Mouse (Mus musculus): Measurements from ENCODE around the gene Irak1bp1. TPM values are rescaled to one million over a fixed set of nuclear protein-coding genes. Genes with fewer than 3 reads are reported as not detected.
A peak's percentile ranks its signal among the peaks of the same experiment; 100 is the strongest.

The Irak1bp1 gene
- total and polyA plus RNA-seq, 2 experiments from 2014 or later, result 44.4 to 52.0 TPM

- Histone ChIP-seq H3K4me3 (ENCODE audit: low read depth, low read length) (no peak overlapping the region), H3K4me2 (ENCODE audit: low read depth) (no peak overlapping the region), H3K9me3 (ENCODE audit: low read length) (no peaks in the 10 kb centered on the region), H3K36me3 (ENCODE audit: insufficient read depth) (no peaks in the 10 kb centered on the region), H3K27me3 (ENCODE audit: insufficient read depth, low read length) (no peaks in the 10 kb centered on the region), H3K27ac (ENCODE audit: low read depth, low read length) (no peak overlapping the region), H3K4me1 (ENCODE audit: insufficient read depth) (no peaks in the 10 kb centered on the region), H3K9ac (no peak overlapping the region)
- no peak for TF ChIP-seq CTCF (IDR thresholded peaks at IDR 0.05; ENCODE audit: low read depth)
- DNase-seq, result no peak
- peak; percentile 23 for ATAC-seq
- 34% methylated on average over 3 of the region's 3 CpGs for WGBS
Observed at GRCm38 (mm10) chr9:82854973-82855614, 25.8 kb downstream of the Irak1bp1 start.

DNA sequence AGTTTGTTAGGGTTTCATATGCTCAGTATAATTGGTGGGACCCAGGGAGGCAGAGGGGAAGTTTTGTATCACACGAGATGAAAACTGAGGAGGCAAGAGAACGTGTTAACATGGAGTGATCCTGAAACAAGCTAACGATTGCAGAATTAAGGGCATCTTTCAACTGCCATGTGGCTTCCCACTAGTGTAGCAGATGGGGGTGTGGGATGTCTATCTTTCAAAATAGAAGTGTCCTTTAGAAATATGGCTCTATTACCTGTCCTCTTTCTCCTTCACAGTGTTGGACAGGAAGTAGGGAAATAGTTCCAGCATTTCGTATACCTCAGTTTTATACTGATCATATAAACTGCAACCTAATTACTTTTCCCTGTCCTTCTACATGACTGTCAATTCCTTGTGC lies 26.9 kb downstream of the Irak1bp1 start:
- Histone ChIP-seq H3K27me3 (ENCODE audit: insufficient read depth, low read length) (no peaks in the 10 kb centered on the region), H3K4me1 (ENCODE audit: insufficient read depth) (no peaks in the 10 kb centered on the region), H3K36me3 (ENCODE audit: insufficient read depth) (no peaks in the 10 kb centered on the region), H3K27ac (ENCODE audit: low read depth, low read length) (no peak overlapping the region), H3K4me3 (ENCODE audit: low read depth, low read length) (no peak overlapping the region), H3K9ac (no peak overlapping the region), H3K4me2 (ENCODE audit: low read depth) (no peak overlapping the region), H3K9me3 (ENCODE audit: low read length) (no peaks in the 10 kb centered on the region)
- TF ChIP-seq CTCF (IDR thresholded peaks at IDR 0.05; ENCODE audit: low read depth), result no peak
- DNase-seq (no peak), ATAC-seq (no peak)
- WGBS, result 66% methylated on average over 4 of the region's 4 CpGs

GRCm38 (mm10) chr9:82860805-82861204 lies 31.5 kb downstream of the Irak1bp1 start:
- ATAC-seq (no peak), DNase-seq (no peak)
- no peak for TF ChIP-seq CTCF (IDR thresholded peaks at IDR 0.05; ENCODE audit: low read depth)

GRCm38 (mm10) chr9:82861316-82861715 lies 32.0 kb downstream of the Irak1bp1 start:
- Histone ChIP-seq H3K9me3 (ENCODE audit: low read length) (no peaks in the 10 kb centered on the region), H3K27me3 (ENCODE audit: insufficient read depth, low read length) (no peaks in the 10 kb centered on the region), H3K4me2 (ENCODE audit: low read depth) (no peak overlapping the region), H3K4me3 (ENCODE audit: low read depth, low read length) (no peak overlapping the region), H3K27ac (ENCODE audit: low read depth, low read length) (no peak overlapping the region), H3K36me3 (ENCODE audit: insufficient read depth) (no peaks in the 10 kb centered on the region), H3K9ac (no peak overlapping the region), H3K4me1 (ENCODE audit: insufficient read depth) (no peaks in the 10 kb centered on the region)
- ATAC-seq (no peak), DNase-seq (no peak)
- WGBS, result 76% methylated on average over 4 of the region's 4 CpGs
- TF ChIP-seq CTCF (IDR thresholded peaks at IDR 0.05; ENCODE audit: low read depth), result no peak

More at GRCm38 (mm10) chr9:82860805-82861204, 31.5 kb downstream of the Irak1bp1 start:
- Histone ChIP-seq H3K4me1 (ENCODE audit: insufficient read depth) (no peaks in the 10 kb centered on the region), H3K36me3 (ENCODE audit: insufficient read depth) (no peaks in the 10 kb centered on the region), H3K4me2 (ENCODE audit: low read depth) (no peak overlapping the region), H3K27ac (ENCODE audit: low read depth, low read length) (no peak overlapping the region), H3K9ac (no peak overlapping the region), H3K27me3 (ENCODE audit: insufficient read depth, low read length) (no peaks in the 10 kb centered on the region), H3K9me3 (ENCODE audit: low read length) (no peaks in the 10 kb centered on the region), H3K4me3 (ENCODE audit: low read depth, low read length) (no peak overlapping the region)
- 61% methylated on average over 2 of the region's 2 CpGs for WGBS

- ATAC-seq, result no peak
- no peak overlapping the region for H3K27ac ChIP-seq (ENCODE audit: low read depth, low read length)
- no peaks in the 10 kb centered on the region for H3K27me3 ChIP-seq (ENCODE audit: insufficient read depth, low read length)
- no peaks in the 10 kb centered on the region for H3K9me3 ChIP-seq (ENCODE audit: low read length)
- 92% methylated on average over 3 of the region's 3 CpGs for WGBS
- no peaks in the 10 kb centered on the region for H3K36me3 ChIP-seq (ENCODE audit: insufficient read depth)
- no peak overlapping the region for H3K4me2 ChIP-seq (ENCODE audit: low read depth)
- H3K9ac ChIP-seq, result no peak overlapping the region
- TF ChIP-seq CTCF (IDR thresholded peaks at IDR 0.05; ENCODE audit: low read depth), result no peak
- DNase-seq, result no peak
- no peaks in the 10 kb centered on the region for H3K4me1 ChIP-seq (ENCODE audit: insufficient read depth)
- H3K4me3 ChIP-seq (ENCODE audit: low read depth, low read length), result no peak overlapping the region
Observed at GRCm38 (mm10) chr9:82861775-82862430, 32.6 kb downstream of the Irak1bp1 start.

DNA sequence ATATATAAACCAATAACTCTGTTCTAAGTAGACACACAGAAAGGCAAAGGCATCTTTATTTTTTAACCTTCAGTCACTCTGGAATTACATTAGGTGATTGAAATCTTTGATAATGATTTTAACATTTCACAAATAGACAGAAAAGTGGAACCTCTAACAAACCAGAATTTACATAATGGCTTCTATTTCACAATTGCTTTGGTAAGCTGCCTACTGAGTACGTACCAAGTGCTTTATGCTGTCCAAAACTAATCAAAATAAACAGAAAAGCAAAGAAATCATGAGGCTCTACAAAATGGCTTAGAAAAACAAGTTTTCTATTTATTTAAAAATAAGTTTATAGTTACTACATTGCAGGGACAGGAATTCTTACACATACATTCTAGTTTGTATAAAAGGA lies 36.8 kb downstream of the Irak1bp1 start:
- Histone ChIP-seq H3K27me3 (ENCODE audit: insufficient read depth, low read length) (no peaks in the 10 kb centered on the region), H3K4me1 (ENCODE audit: insufficient read depth) (no peaks in the 10 kb centered on the region), H3K4me3 (ENCODE audit: low read depth, low read length) (no peak overlapping the region), H3K27ac (ENCODE audit: low read depth, low read length) (no peak overlapping the region), H3K9ac (no peak overlapping the region), H3K9me3 (ENCODE audit: low read length) (no peaks in the 10 kb centered on the region), H3K4me2 (ENCODE audit: low read depth) (no peak overlapping the region), H3K36me3 (ENCODE audit: insufficient read depth) (peaks cover 3% of the 10 kb centered on the region; the same call in 1 of the 2 replicates)
- WGBS, result 49% methylated on average over 1 of the region's 1 CpGs
- DNase-seq (no peak), ATAC-seq (no peak)
- TF ChIP-seq CTCF (IDR thresholded peaks at IDR 0.05; ENCODE audit: low read depth), result no peak

DNA sequence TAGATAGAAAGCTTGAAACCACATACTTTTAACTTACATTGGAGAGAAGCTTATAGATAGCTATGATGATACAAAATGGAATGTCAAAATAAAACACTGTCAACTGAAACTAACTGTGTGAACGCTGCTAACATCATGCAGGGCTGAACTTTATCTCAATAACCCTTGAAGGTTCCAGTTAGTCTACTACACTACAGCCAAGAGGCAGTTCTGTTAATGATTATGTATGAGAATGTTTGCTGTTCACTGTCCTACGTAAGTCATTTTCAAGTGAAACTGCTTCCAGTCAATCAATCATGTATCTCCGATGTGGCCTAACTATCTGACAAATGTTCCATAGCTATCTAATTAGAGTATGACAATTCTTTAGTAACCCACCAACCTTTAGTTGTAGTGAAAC lies 38.4 kb downstream of the Irak1bp1 start:
- Histone ChIP-seq H3K9ac (no peak overlapping the region), H3K9me3 (ENCODE audit: low read length) (no peaks in the 10 kb centered on the region), H3K27me3 (ENCODE audit: insufficient read depth, low read length) (no peaks in the 10 kb centered on the region), H3K4me1 (ENCODE audit: insufficient read depth) (no peaks in the 10 kb centered on the region), H3K4me2 (ENCODE audit: low read depth) (no peak overlapping the region), H3K27ac (ENCODE audit: low read depth, low read length) (no peak overlapping the region), H3K4me3 (ENCODE audit: low read depth, low read length) (no peak overlapping the region), H3K36me3 (ENCODE audit: insufficient read depth) (peaks cover 8% of the 10 kb centered on the region; the same call in 1 of the 2 replicates)
- DNase-seq (no peak), ATAC-seq (no peak)
- 72% methylated on average over 3 of the region's 3 CpGs for WGBS
- TF ChIP-seq CTCF (IDR thresholded peaks at IDR 0.05; ENCODE audit: low read depth), result no peak
